Mouse (Mus musculus): ENCODE results near the gene Krt36. TPM values are rescaled to one million over a fixed set of nuclear protein-coding genes. Genes with fewer than 3 reads are reported as not detected.

Gene Krt36
- polyA plus RNA-seq, 1 experiment = not detected

DNA sequence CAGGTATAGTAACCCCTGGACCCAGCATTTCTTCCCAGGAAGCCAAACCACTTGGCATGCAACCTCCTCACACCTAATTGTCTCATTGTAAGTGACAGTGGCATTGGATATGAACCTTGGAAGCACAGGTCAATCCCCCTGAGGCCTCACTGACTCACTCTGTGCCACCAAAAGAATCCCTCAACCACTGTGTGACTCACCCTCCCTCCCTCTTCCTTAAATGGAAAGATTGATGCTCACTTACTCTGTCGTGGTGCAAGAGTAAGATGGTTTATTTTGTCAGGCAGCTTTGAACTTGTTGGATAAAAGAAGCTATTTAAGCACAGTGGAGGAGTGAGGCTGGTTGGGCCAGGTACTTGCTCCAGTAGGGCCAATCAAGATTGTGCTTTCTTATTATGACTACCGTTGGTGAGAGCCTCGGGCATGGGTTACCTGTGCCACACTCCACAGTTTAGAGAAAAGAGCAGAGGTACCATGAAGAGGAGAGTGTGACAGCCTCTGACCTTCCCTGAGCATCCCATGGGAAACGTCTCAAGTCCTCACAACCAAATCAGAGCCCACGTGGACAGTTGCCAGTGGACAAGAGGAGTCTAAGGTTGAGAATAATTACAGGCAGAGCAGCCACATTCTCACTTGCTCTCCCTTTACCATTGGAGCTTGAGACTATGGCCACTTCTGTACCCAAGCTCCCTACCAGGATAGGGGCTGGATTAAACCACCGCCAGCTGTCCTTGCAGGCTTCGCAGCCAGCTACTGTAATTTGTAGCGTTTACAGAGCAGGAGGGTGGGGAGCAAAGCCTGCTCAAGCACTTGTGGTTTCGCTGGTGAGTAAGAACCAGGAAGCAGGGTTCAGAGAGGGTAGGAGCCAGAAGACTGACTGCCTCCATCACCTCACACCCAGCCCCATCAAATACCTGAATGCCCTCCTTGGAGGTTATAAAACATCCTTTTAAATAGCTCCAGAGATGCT lies 49.5 kb downstream of the Krt36 start:
- H3K27ac ChIP-seq (ENCODE audit: insufficient read depth, low read length) = no peak overlapping the region
- no peaks in the 10 kb centered on the region for H3K4me1 ChIP-seq (ENCODE audit: control insufficient read depth, insufficient read depth, insufficient read length)
- no peak for DNase-seq (ENCODE audit: low read depth in 1 of 2, low spot score in 2 of 2)
- H3K4me3 ChIP-seq (ENCODE audit: extremely low read depth, insufficient read depth, insufficient read length) = no peak overlapping the region
- TF ChIP-seq POLR2A (IDR thresholded peaks at IDR 0.05; ENCODE audit: low read depth, low read length) (no peak), CTCF (IDR thresholded peaks at IDR 0.05; ENCODE audit: extremely low read depth, insufficient read depth, insufficient read length, insufficient replicate concordance) (no peak)
- H3K27me3 ChIP-seq (ENCODE audit: control insufficient read depth, insufficient read depth, low read length) = no peaks in the 10 kb centered on the region
- H3K36me3 ChIP-seq (ENCODE audit: control insufficient read depth, insufficient read depth, low read length) = no peaks in the 10 kb centered on the region
- WGBS = 51% methylated on average over 9 of the region's 9 CpGs

Other genes with a start within 250 kb of the Krt36 start
- not detected in 2 replicates for gene Gm11568, start 247.7 kb downstream of the Krt36 start, polyA plus RNA-seq (2012; rRNA removed)
- not detected in 2 replicates for gene Gm11559, start 241.2 kb downstream of the Krt36 start, polyA plus RNA-seq (2012; rRNA removed)
- not detected in 2 replicates for gene Krtap9-1, start 232.2 kb downstream of the Krt36 start, polyA plus RNA-seq (2012; rRNA removed)
- gene Gm11567, start 226.4 kb downstream of the Krt36 start, polyA plus RNA-seq (2012; rRNA removed) = not detected in 2 replicates
- gene Krtap31-1, start 197.7 kb downstream of the Krt36 start, polyA plus RNA-seq (2012; rRNA removed) = not detected in 2 replicates
- gene Gm11565, start 190.9 kb downstream of the Krt36 start, polyA plus RNA-seq (2012; rRNA removed) = not detected in 2 replicates
- gene Krtap31-2, start 169.3 kb downstream of the Krt36 start, polyA plus RNA-seq (2012; rRNA removed) = not detected in 2 replicates
- not detected in 2 replicates for gene Krtap9-5, start 157.2 kb downstream of the Krt36 start, polyA plus RNA-seq (2012; rRNA removed)
- not detected in 2 replicates for gene Krtap29-1, start 126.6 kb downstream of the Krt36 start, polyA plus RNA-seq (2012; rRNA removed)
- not detected in 2 replicates for gene Krtap16-1, start 119.0 kb downstream of the Krt36 start, polyA plus RNA-seq (2012; rRNA removed)
- not detected in 2 replicates for gene Krtap17-1, start 111.6 kb downstream of the Krt36 start, polyA plus RNA-seq (2012; rRNA removed)
- not detected in 2 replicates for gene Krt33a, start 89.4 kb downstream of the Krt36 start, polyA plus RNA-seq (2012; rRNA removed)
- not detected in 2 replicates for gene Krt33b, start 75.8 kb downstream of the Krt36 start, polyA plus RNA-seq (2012; rRNA removed)
- not detected in 2 replicates for gene Krt34, start 64.1 kb downstream of the Krt36 start, polyA plus RNA-seq (2012; rRNA removed)
- gene Krt31, start 55.1 kb downstream of the Krt36 start, polyA plus RNA-seq (2012; rRNA removed) = not detected in 2 replicates
- gene Krt32, start 17.4 kb downstream of the Krt36 start, polyA plus RNA-seq (2012; rRNA removed) = not detected in 2 replicates
- gene Krt35, start 9.4 kb downstream of the Krt36 start, polyA plus RNA-seq (2012; rRNA removed) = not detected in 2 replicates
- 0.08 TPM in 1 of 2 replicates, not detected in the other for gene Krt13, start 15.9 kb upstream of the Krt36 start, polyA plus RNA-seq (2012; rRNA removed)
- gene Krt15, start 30.3 kb upstream of the Krt36 start, polyA plus RNA-seq (2012; rRNA removed) = not detected in 2 replicates
- gene Krt19, start 43.0 kb upstream of the Krt36 start, polyA plus RNA-seq (2012; rRNA removed) = 3.2 and 4.9 TPM in 2 replicates
- gene Krt9, start 87.6 kb upstream of the Krt36 start, polyA plus RNA-seq (2012; rRNA removed) = not detected in 2 replicates
- 0.20 TPM in 1 of 2 replicates, not detected in the other for gene Krt14, start 101.9 kb upstream of the Krt36 start, polyA plus RNA-seq (2012; rRNA removed)
- not detected in 2 replicates for gene Krt16, start 143.3 kb upstream of the Krt36 start, polyA plus RNA-seq (2012; rRNA removed)
- gene Krt17, start 155.4 kb upstream of the Krt36 start, polyA plus RNA-seq (2012; rRNA removed) = not detected in 2 replicates
- not detected in 2 replicates for gene Krt42, start 164.2 kb upstream of the Krt36 start, polyA plus RNA-seq (2012; rRNA removed)
- 74.0 and 83.2 TPM in 2 replicates for gene Eif1, start 214.3 kb upstream of the Krt36 start, polyA plus RNA-seq (2012; rRNA removed)
- gene Gast, start 228.8 kb upstream of the Krt36 start, polyA plus RNA-seq (2012; rRNA removed) = not detected in 2 replicates